Mouse (Mus musculus) forebrain, embryonic 14.5 days (tissue): ENCODE measurements around the gene Tpcn1. TPM values are rescaled to one million over a fixed set of nuclear protein-coding genes. Genes with fewer than 3 reads are reported as not detected.

Source experiments
- ATAC-seq: fragments of 200-750 bp; cut with Nextera tagmentation; 2 replicates; pipeline ENCODE4 v1.8.0; 2017; ENCODE audit warnings: mild to moderate bottlenecking, moderate library complexity
- DNase-seq: peaks from one replicate; pipeline ENCODE4 v3.0.0-alpha.2; 2015; ENCODE audit warnings: low spot score
- H3K27ac ChIP-seq: fragments of 300-500 bp; sonication (generic); 2 replicates; pipeline ENCODE4 v1.5.1; 2014; ENCODE audit warnings: low read depth, mild to moderate bottlenecking, control low read depth, low read length, moderate library complexity
- H3K27me3 ChIP-seq: fragments of 300-500 bp; sonication (generic); replicated peaks from 2 replicates; pipeline ENCODE4 v1.6.1; 2014; ENCODE audit warnings: low read length, control low read depth, mixed read lengths; ENCODE audit not compliant: control insufficient read depth, insufficient read depth
- H3K36me3 ChIP-seq: fragments of 300-500 bp; sonication (generic); 2 replicates; pipeline ENCODE4 v1.6.1; 2014; ENCODE audit warnings: low read length, control low read depth; ENCODE audit not compliant: control insufficient read depth, insufficient read depth
- H3K4me1 ChIP-seq: fragments of 300-500 bp; sonication (generic); 2 replicates; pipeline ENCODE4 v1.6.1; 2014; ENCODE audit warnings: antibody characterized with exemption, low read length, control low read depth; ENCODE audit not compliant: control insufficient read depth, insufficient read depth
- H3K4me2 ChIP-seq: fragments of 300-500 bp; sonication (generic); 2 replicates; pipeline ENCODE4 v1.6.1; 2014; ENCODE audit warnings: mild to moderate bottlenecking, control low read depth, low read length
- H3K4me3 ChIP-seq: fragments of 300-500 bp; sonication (generic); 2 replicates; pipeline ENCODE4 v1.5.1; 2014; ENCODE audit warnings: low read depth, low read length, control low read depth
- H3K9ac ChIP-seq: fragments of 300-500 bp; sonication (generic); 2 replicates; pipeline ENCODE4 v1.6.1; 2014; ENCODE audit warnings: mild to moderate bottlenecking, low read length, control low read depth, moderate library complexity
- H3K9me3 ChIP-seq: fragments of 300-500 bp; sonication (generic); replicated peaks from 2 replicates; pipeline ENCODE4 v1.6.1; 2016; ENCODE audit warnings: low read length, control low read depth, mixed read lengths; ENCODE audit not compliant: control insufficient read depth
- WGBS: fragments of 180-500 bp; shearing (Covaris S2); extraction: QIAGEN DNeasy Blood & Tissue Kit; methylation state at CpG from one replicate; pipeline ENCODE4 v1.1.7; 2014; 5-methylcytosine and 5-hydroxymethylcytosine counted together
- polyA plus RNA-seq: library from polyadenylated mRNA; unstranded; fragments of >200 nt; fragmentation: Nextera tagmentation; extraction: Ambion mirVana; gene quantifications from 2 replicates; pipeline ENCODE4 v1.2.1, GENCODE M21; 2014

Tpcn1 gene
- polyA plus RNA-seq, 1 experiment from 2014 or later: 10.5 TPM

- DNase-seq: no peak
- Histone ChIP-seq H3K36me3 (peaks cover 20% of the 10 kb centered on the region; the same call in 1 of the 2 replicates), H3K4me1 (peaks cover 13% of the 10 kb centered on the region), H3K9me3 (no peaks in the 10 kb centered on the region), H3K27ac (peak overlapping the region; percentile 18; the same call in 1 of the 2 replicates), H3K4me2 (no peak overlapping the region), H3K9ac (no peak overlapping the region), H3K4me3 (no peak overlapping the region), H3K27me3 (no peaks in the 10 kb centered on the region)
- 62% methylated on average over 12 of the region's 12 CpGs for WGBS
- ATAC-seq: no peak
These were observed 9.9 kb downstream of the Tpcn1 start for GRCm38 (mm10) chr5:120578504-120579081.

- H3K27me3 ChIP-seq: no peaks in the 10 kb centered on the region
- peaks cover 13% of the 10 kb centered on the region for H3K4me1 ChIP-seq
- H3K9ac ChIP-seq: no peak overlapping the region
- peak overlapping the region; percentile 18; the same call in 1 of the 2 replicates for H3K27ac ChIP-seq
- no peak overlapping the region for H3K4me3 ChIP-seq
- H3K36me3 ChIP-seq: peaks cover 14% of the 10 kb centered on the region; the same call in 1 of the 2 replicates
- ATAC-seq: no peak
- 58% methylated on average over 10 of the region's 10 CpGs for WGBS
- no peak for DNase-seq
- H3K4me2 ChIP-seq: no peak overlapping the region
- H3K9me3 ChIP-seq: no peaks in the 10 kb centered on the region
These were observed 10.5 kb downstream of the Tpcn1 start for GRCm38 (mm10) chr5:120577935-120578441.

GRCm38 (mm10) chr5:120576781-120577301 is 11.6 kb downstream of the Tpcn1 start:
- ATAC-seq: no peak
- Histone ChIP-seq H3K4me3 (no peak overlapping the region), H3K4me2 (no peak overlapping the region), H3K4me1 (peaks cover 13% of the 10 kb centered on the region), H3K9me3 (no peaks in the 10 kb centered on the region), H3K27ac (no peak overlapping the region; the same call in 1 of the 2 replicates), H3K36me3 (0 out of 2 replicates have a peak, but pooled peaks cover 7% of the 10 kb centered on the region), H3K27me3 (no peaks in the 10 kb centered on the region), H3K9ac (no peak overlapping the region)
- 79% methylated on average over 11 of the region's 11 CpGs for WGBS
- DNase-seq: no peak

- H3K9me3 ChIP-seq: no peaks in the 10 kb centered on the region
- no peak for ATAC-seq
- H3K4me2 ChIP-seq: no peak overlapping the region
- no peaks in the 10 kb centered on the region for H3K27me3 ChIP-seq
- no peak overlapping the region for H3K4me3 ChIP-seq
- no peak for DNase-seq
- no peak overlapping the region for H3K9ac ChIP-seq
- no peaks in the 10 kb centered on the region for H3K36me3 ChIP-seq
- peaks cover 15% of the 10 kb centered on the region for H3K4me1 ChIP-seq
- no peak overlapping the region for H3K27ac ChIP-seq
- WGBS: 81% methylated on average over 10 of the region's 10 CpGs
These were observed 13.9 kb downstream of the Tpcn1 start for GRCm38 (mm10) chr5:120574469-120575063.

GRCm38 (mm10) chr5:120571056-120571740 is 17.3 kb downstream of the Tpcn1 start:
- ATAC-seq (no peak), DNase-seq (no peak)
- H3K9ac ChIP-seq: no peak overlapping the region
- H3K36me3 ChIP-seq: no peaks in the 10 kb centered on the region
- no peaks in the 10 kb centered on the region for H3K9me3 ChIP-seq
- H3K4me2 ChIP-seq: no peak overlapping the region
- H3K4me1 ChIP-seq: peaks cover 37% of the 10 kb centered on the region
- no peak overlapping the region for H3K4me3 ChIP-seq
- H3K27me3 ChIP-seq: no peaks in the 10 kb centered on the region
- H3K27ac ChIP-seq: no peak overlapping the region
- WGBS: 59% methylated on average over 14 of the region's 14 CpGs

- no peak for DNase-seq
- Histone ChIP-seq H3K4me1 (peaks cover 45% of the 10 kb centered on the region), H3K27me3 (no peaks in the 10 kb centered on the region), H3K27ac (no peak overlapping the region), H3K36me3 (no peaks in the 10 kb centered on the region), H3K9me3 (no peaks in the 10 kb centered on the region), H3K4me2 (no peak overlapping the region), H3K4me3 (no peak overlapping the region), H3K9ac (no peak overlapping the region)
- no peak for ATAC-seq
- 85% methylated on average over 11 of the region's 11 CpGs for WGBS
These were observed 18.1 kb downstream of the Tpcn1 start for GRCm38 (mm10) chr5:120570289-120570897.

- no peak overlapping the region for H3K4me2 ChIP-seq
- H3K36me3 ChIP-seq: no peaks in the 10 kb centered on the region
- no peak overlapping the region for H3K27ac ChIP-seq
- peaks cover 51% of the 10 kb centered on the region for H3K4me1 ChIP-seq
- DNase-seq: no peak
- no peaks in the 10 kb centered on the region for H3K27me3 ChIP-seq
- H3K4me3 ChIP-seq: no peak overlapping the region
- H3K9ac ChIP-seq: no peak overlapping the region; the same call in 1 of the 2 replicates
- no peaks in the 10 kb centered on the region for H3K9me3 ChIP-seq
- no peak for ATAC-seq
- 95% methylated on average over 3 of the region's 3 CpGs for WGBS
These were observed 18.7 kb downstream of the Tpcn1 start for GRCm38 (mm10) chr5:120569791-120570190.

- 0 out of 2 replicates have a peak overlapping the region, but pooled peaks have one; percentile 9 for H3K4me2 ChIP-seq
- H3K9ac ChIP-seq: no peak overlapping the region
- H3K27me3 ChIP-seq: no peaks in the 10 kb centered on the region
- ATAC-seq: no peak
- H3K4me1 ChIP-seq: peaks cover 53% of the 10 kb centered on the region
- no peak overlapping the region for H3K4me3 ChIP-seq
- no peak for DNase-seq
- H3K36me3 ChIP-seq: no peaks in the 10 kb centered on the region
- peak overlapping the region; percentile 92 for H3K27ac ChIP-seq
- H3K9me3 ChIP-seq: no peaks in the 10 kb centered on the region
- 85% methylated on average over 4 of the region's 4 CpGs for WGBS
These were observed 19.5 kb downstream of the Tpcn1 start for GRCm38 (mm10) chr5:120568964-120569363.
